Mouse (Mus musculus): ENCODE measurements around the gene Rere.

DNA sequence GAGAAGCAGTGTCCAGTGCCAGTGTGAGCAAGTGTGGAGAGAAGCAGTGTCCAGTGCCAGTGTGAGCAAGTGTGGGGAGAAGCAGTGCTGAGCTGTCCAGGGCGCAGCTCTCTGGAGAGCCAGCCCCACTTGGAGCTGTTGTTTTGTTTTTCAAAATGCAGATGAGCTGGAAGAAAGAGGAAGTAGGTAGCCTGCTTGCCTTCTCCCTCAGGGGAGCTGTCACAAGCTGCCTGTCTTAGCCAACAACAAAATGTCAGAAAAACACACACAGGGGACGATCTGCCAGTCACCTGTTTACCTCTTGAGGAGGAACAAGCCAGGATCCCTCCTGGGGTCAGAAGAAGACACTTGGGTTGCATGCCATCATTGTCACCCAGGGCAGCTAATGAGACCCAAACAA is 204.7 kb downstream of the Rere start:
- TF ChIP-seq CTCF (IDR thresholded peaks at IDR 0.05; ENCODE audit: control insufficient read depth, insufficient read depth, insufficient replicate concordance, low read depth, low read length), result no peak
- TF ChIP-seq POLR2A (IDR thresholded peaks at IDR 0.05; ENCODE audit: control insufficient read depth, low read depth, low read length), result no peak
